Mouse (Mus musculus) myocyte (in vitro differentiated cells): Measurements from ENCODE around the gene Pmvk.

Experiments used
- POLR2A ChIP-seq: IDR thresholded peaks from one replicate; pipeline ENCODE4 v1.6.1; 2011; ENCODE audit warnings: low read depth, mild to moderate bottlenecking, control low read depth, moderate library complexity; ENCODE audit not compliant: insufficient read length
- POLR2AphosphoS2 ChIP-seq: IDR thresholded peaks from one replicate; pipeline ENCODE4 v1.6.1; 2011; ENCODE audit warnings: low read depth, control low read depth; ENCODE audit not compliant: insufficient read length

GRCm38 (mm10) chr3:89417131-89417530 is 37.2 kb upstream of the Pmvk start:
- TF ChIP-seq POLR2AphosphoS2 = no peak
- no peak for TF ChIP-seq POLR2A
